Mouse (Mus musculus): ENCODE measurements at regions not wholly inside any gene's neighbourhood (a gene's known extent, or its start where the extent isn't known, plus 50 kb on each side); places are given as distances from the start of the nearest gene placed in this dataset.
A peak's percentile ranks its signal among the peaks of the same experiment; 100 is the strongest.

DNA sequence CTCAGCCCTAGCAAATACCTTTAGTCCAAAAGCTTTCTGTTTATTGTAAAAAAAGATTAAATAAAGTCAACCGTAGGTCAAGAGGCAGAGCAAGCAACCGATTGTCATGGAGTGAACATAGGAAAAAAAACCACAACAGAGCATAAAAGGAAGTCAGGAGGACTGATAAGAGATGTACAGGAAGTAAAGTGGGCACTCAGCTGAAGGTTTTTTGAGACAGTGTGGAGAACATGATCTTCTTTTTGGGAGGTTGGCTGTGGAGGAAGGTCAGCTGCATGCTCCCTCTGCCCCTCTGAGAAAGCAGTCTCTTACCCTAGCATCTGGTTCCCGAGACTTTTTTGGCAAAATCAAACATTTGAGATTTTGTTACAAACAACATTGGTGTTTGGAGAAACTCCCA, 832.1 kb downstream of the Slc4a3 start:
- Histone ChIP-seq H3K4me1 (replicated peaks) (0 out of 2 replicates have a peak, but pooled peaks cover under 1% of the 10 kb centered on the region), H3K4me3 (no peak overlapping the region), H3K27me3 (no peaks in the 10 kb centered on the region; the same call in 1 of the 2 replicates), H3K9me3 (replicated peaks) (no peaks in the 10 kb centered on the region), H3K27ac (no peak overlapping the region), H3K4me2 (no peak overlapping the region), H3K9ac (no peak overlapping the region), H3K36me3 (no peaks in the 10 kb centered on the region)
- 55% methylated on average over 3 of the region's 3 CpGs for WGBS
- ATAC-seq (replicated peaks; ENCODE audit: insufficient number of reproducible peaks, insufficient read depth, low FRiP score, low read depth), result no peak

DNA sequence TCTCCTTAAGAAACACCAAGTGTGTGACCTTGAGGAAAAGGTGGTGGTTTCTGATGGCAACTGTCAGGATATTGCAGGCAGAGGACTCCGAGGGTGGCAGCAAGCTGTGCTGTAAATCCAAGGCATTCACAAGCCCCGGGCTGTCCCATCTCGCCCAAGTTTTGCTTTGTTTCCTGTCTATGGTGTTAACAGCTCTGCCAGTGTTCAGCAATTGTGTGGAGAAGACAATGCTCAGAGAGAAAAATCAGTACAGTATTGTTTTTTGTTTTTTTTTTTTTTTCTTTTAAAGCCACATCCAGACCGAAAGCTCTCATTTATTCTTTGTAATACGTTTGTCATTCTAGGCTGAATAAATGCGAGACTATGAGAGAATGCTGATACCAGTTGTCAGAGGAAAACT, 846.5 kb downstream of the Slc4a3 start:
- no peak overlapping the region for H3K4me2 ChIP-seq
- no peak for ATAC-seq (replicated peaks; ENCODE audit: insufficient number of reproducible peaks, insufficient read depth, low FRiP score, low read depth)
- 0 out of 2 replicates have a peak, but pooled peaks cover 4% of the 10 kb centered on the region for H3K4me1 ChIP-seq (replicated peaks)
- H3K4me3 ChIP-seq, result no peak overlapping the region
- no peaks in the 10 kb centered on the region for H3K27me3 ChIP-seq
- no peaks in the 10 kb centered on the region for H3K9me3 ChIP-seq (replicated peaks)
- WGBS, result 59% methylated on average over 6 of the region's 6 CpGs
- H3K36me3 ChIP-seq, result no peaks in the 10 kb centered on the region
- no peak overlapping the region for H3K9ac ChIP-seq
- H3K27ac ChIP-seq, result no peak overlapping the region

DNA sequence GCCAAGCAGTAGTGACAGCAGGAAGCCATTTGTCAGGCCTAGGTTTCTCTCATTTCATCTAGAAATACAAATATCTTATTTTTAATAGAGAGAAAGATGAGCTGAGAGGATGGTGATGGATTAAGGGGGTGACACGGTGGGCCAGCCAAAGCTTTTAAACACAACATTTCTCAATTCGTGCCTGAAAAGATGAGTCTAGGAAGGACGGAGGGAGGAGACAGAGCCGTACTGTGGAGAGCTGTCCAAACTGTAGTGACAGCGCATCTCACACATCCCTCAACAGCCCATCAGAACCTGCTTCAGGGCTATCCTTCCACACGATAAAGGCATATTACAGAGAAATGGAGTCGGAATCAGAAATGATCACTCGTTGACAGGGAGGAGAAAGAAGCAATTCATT, 848.0 kb downstream of the Slc4a3 start:
- no peak for ATAC-seq (replicated peaks; ENCODE audit: insufficient number of reproducible peaks, insufficient read depth, low FRiP score, low read depth)
- 72% methylated on average over 8 of the region's 8 CpGs for WGBS
- no peaks in the 10 kb centered on the region for H3K9me3 ChIP-seq (replicated peaks)
- H3K9ac ChIP-seq, result no peak overlapping the region
- no peak overlapping the region for H3K4me3 ChIP-seq
- no peaks in the 10 kb centered on the region for H3K36me3 ChIP-seq
- H3K4me2 ChIP-seq, result no peak overlapping the region
- no peak overlapping the region for H3K27ac ChIP-seq
- H3K27me3 ChIP-seq, result no peaks in the 10 kb centered on the region
- H3K4me1 ChIP-seq (replicated peaks), result 0 out of 2 replicates have a peak, but pooled peaks cover 4% of the 10 kb centered on the region

DNA sequence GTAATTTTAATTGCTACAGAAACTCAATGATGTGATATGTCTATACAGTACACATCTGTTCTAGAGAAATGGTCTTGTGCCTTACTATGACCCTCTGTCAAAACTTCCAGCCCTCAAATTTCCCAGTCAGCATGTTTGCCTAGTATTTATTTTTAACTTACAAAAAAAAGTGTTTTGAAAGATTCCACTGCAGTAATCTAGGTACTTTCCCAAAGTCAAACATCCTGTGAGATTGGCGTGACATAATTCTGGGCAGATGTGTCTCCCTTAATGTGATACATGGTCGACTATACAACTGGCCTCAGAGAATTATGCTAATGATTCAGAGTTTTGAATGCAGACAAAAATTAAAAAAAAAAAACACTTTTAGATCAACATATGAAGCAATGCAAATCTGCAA, 856.8 kb downstream of the Slc4a3 start:
- H3K4me1 ChIP-seq (replicated peaks), result no peaks in the 10 kb centered on the region
- ATAC-seq (replicated peaks; ENCODE audit: insufficient number of reproducible peaks, insufficient read depth, low FRiP score, low read depth), result no peak
- WGBS, result 64% methylated on average over 2 of the region's 2 CpGs

DNA sequence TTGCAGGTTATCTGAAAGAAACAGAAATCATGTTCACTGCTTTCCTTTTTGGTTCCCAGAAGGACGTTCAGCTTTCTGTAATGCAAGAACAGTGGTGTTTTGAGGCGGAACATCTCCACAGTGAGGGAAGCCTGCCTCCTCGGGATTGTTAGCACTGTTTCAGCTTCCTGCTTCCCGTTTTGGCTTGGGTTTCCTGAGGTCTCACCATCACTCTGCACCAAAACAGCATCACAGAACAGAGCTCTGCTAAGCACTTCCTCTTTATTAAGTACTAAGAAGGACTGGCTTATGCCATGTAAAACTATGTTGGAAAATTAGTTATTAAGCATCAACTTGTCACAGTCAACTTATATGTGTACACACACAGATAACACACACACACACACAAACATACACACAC, 857.9 kb downstream of the Slc4a3 start:
- Histone ChIP-seq H3K4me1 (replicated peaks) (no peaks in the 10 kb centered on the region), H3K4me3 (no peak overlapping the region), H3K9me3 (replicated peaks) (no peaks in the 10 kb centered on the region), H3K9ac (no peak overlapping the region), H3K27ac (no peak overlapping the region), H3K36me3 (no peaks in the 10 kb centered on the region), H3K4me2 (no peak overlapping the region), H3K27me3 (no peaks in the 10 kb centered on the region)
- WGBS, result 41% methylated on average over 4 of the region's 4 CpGs
- ATAC-seq (replicated peaks; ENCODE audit: insufficient number of reproducible peaks, insufficient read depth, low FRiP score, low read depth), result no peak

More for the DNA sequence above, 856.8 kb downstream of the Slc4a3 start:
- Histone ChIP-seq H3K4me3 (no peak overlapping the region), H3K9me3 (replicated peaks) (no peaks in the 10 kb centered on the region), H3K4me2 (no peak overlapping the region), H3K9ac (no peak overlapping the region), H3K36me3 (no peaks in the 10 kb centered on the region), H3K27me3 (no peaks in the 10 kb centered on the region), H3K27ac (no peak overlapping the region)

DNA sequence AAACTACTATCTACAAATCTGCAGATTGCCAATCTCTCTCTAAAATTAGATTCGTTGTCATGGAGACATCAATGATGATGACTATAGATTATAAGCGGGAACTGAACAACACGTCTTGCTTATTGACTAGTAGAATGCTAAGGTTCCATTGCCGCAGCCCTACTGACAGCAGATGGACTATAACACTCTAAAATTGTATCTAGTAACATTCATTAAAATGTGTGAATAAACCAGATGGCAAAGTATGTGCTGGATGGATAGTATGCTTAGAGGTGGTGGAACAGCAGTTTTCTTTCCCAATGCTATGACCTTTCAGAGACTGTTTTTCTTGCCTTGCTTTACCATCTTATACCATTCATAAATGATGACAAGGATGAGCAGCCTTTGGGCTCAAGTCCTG, 864.7 kb downstream of the Slc4a3 start:
- ATAC-seq (replicated peaks; ENCODE audit: insufficient number of reproducible peaks, insufficient read depth, low FRiP score, low read depth), result no peak
- Histone ChIP-seq H3K27me3 (no peaks in the 10 kb centered on the region), H3K36me3 (no peaks in the 10 kb centered on the region), H3K9me3 (replicated peaks) (no peaks in the 10 kb centered on the region), H3K4me3 (no peak overlapping the region), H3K4me2 (no peak overlapping the region), H3K4me1 (replicated peaks) (no peaks in the 10 kb centered on the region), H3K27ac (no peak overlapping the region), H3K9ac (no peak overlapping the region)
- 89% methylated on average over 4 of the region's 4 CpGs for WGBS

DNA sequence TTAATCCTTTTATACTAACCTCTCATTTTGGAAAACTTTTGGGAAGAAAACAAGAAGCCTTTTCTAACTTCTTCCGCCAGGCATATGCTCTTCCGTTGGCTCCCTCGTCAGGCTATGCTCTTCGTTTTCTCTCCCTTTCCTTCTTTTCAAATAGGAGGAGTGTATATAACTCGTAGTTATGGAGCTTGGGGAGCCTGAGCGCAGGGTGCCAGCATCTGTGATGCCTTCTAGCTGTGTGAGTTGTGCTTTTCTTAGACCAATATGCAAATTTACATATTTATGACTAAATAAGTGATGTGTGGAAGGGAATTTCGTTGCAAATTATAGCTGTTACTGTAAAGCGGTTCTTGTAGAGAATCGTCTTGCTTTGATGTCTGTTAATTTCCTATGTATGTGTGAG, 874.5 kb downstream of the Slc4a3 start:
- Histone ChIP-seq H3K36me3 (no peaks in the 10 kb centered on the region), H3K9ac (no peak overlapping the region)
- WGBS, result 87% methylated on average over 9 of the region's 9 CpGs

DNA sequence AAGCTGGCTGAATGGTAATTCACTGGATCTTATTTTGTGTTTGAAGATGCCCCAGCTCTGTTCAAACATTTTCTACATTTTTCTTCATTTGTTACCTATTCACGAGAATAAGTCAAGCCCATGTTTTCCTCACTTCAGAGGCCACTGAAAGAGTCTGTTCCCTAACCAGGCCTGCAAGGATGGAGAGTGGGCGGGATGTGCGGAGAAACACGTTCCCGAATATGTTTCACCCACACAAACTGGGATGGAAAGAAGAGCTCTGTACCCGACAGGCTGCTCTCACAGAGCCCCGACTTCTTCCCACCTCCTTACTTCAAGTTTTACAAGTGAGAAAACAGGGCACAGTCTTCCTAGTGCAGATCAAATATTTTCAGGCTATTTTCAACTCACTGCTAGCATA, 881.4 kb downstream of the Slc4a3 start:
- no peak for ATAC-seq (replicated peaks; ENCODE audit: insufficient number of reproducible peaks, insufficient read depth, low FRiP score, low read depth)
- 79% methylated on average over 7 of the region's 7 CpGs for WGBS
- Histone ChIP-seq H3K9me3 (replicated peaks) (no peaks in the 10 kb centered on the region), H3K36me3 (no peaks in the 10 kb centered on the region), H3K4me2 (no peak overlapping the region), H3K4me1 (replicated peaks) (no peaks in the 10 kb centered on the region), H3K4me3 (no peak overlapping the region), H3K27ac (no peak overlapping the region), H3K9ac (no peak overlapping the region), H3K27me3 (no peaks in the 10 kb centered on the region)

More for the DNA sequence above, 874.5 kb downstream of the Slc4a3 start:
- H3K27me3 ChIP-seq, result no peaks in the 10 kb centered on the region
- no peaks in the 10 kb centered on the region for H3K9me3 ChIP-seq (replicated peaks)
- H3K4me1 ChIP-seq (replicated peaks), result no peaks in the 10 kb centered on the region
- no peak overlapping the region for H3K4me2 ChIP-seq
- no peak overlapping the region for H3K4me3 ChIP-seq
- no peak overlapping the region for H3K27ac ChIP-seq
- no peak for ATAC-seq (replicated peaks; ENCODE audit: insufficient number of reproducible peaks, insufficient read depth, low FRiP score, low read depth)

DNA sequence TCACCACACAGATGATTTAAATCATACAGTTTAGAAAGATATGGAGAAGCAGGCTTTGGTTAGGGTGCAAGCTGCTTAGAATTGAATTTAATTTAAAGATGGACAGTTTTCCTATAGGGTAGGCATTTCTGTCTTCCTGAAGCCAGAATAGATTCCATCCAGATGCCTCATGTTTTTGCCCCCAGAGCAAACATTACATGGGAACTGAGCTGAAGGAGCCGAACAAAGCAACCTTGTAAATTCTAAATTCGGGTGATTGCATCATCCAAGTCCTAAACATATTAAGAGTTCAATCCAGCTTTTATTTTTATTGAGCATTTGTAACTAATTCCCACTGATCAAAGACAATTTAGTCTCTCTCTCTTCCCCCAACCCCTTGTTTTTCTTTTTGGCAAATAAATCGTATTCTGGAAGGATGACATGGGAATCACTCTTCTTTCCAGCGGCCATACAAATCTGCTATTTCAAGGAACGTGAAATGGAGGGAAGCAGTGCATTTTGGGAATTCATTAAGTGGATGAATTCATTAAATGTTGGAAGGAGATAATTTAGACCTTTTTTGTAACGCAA, 884.1 kb downstream of the Slc4a3 start:
- Histone ChIP-seq H3K4me1 (replicated peaks) (no peaks in the 10 kb centered on the region), H3K36me3 (no peaks in the 10 kb centered on the region), H3K9me3 (replicated peaks) (no peaks in the 10 kb centered on the region), H3K27me3 (no peaks in the 10 kb centered on the region), H3K4me3 (no peak overlapping the region), H3K4me2 (no peak overlapping the region), H3K9ac (no peak overlapping the region), H3K27ac (no peak overlapping the region)
- ATAC-seq (replicated peaks; ENCODE audit: insufficient number of reproducible peaks, insufficient read depth, low FRiP score, low read depth), result no peak
- 88% methylated on average over 6 of the region's 6 CpGs for WGBS

DNA sequence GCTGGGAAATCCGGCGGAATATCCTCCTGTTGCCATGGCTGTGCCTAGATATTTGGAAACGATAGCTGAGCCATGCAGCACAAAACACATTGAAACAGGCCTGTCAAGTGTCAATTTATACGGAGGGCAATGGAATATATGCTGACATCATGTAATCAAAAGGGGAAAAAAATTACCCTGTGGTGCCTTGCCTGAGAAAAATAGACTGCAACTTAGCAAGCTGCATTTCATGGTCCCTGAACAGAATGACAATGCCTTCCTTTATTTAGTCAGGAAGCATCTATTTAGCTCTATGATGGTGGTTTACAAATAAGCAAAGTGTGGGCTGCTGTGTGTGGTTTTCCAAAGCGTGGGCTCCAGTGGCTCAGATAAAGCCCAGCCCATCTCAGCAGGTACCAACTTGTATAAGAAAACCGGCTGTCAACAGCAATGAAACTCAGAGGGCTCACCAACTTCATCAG, 887.4 kb downstream of the Slc4a3 start:
- ATAC-seq (replicated peaks; ENCODE audit: insufficient number of reproducible peaks, insufficient read depth, low FRiP score, low read depth), result no peak
- H3K4me3 ChIP-seq, result no peak overlapping the region

DNA sequence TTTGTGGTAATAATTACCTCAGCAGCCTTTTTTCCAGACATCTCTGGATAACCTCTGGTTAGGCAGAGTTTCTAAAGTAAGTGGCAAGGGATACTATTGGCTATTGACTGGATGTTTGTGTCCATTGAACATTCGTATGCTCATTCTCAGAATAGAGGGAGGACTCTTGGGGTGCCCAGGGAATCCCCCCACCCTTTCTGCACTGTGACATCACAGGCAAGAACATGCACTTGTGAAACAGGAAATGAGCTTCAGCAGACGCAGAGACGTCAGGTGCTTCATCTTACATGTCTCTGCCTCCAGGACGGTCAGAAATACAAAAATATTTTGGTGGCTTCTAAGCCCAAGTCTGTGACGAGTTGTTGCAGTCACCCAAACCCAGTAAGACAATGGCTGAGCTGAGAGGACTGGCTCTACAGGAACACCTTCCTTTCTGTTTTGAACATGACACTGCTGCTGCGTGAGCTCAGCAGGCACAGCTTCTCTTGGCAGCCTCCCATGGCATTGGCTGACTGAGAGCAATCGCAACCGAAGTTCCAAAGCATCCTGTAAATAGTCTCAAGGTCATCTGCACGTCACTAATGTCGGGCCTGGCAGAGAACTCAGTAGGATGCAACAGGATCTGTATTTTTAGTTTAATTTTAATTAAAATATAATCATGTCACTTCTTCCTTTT, 904.6 kb downstream of the Slc4a3 start:
- 0 out of 2 replicates have a peak, but pooled peaks have one; percentile 47 for ATAC-seq (replicated peaks; ENCODE audit: insufficient number of reproducible peaks, insufficient read depth, low FRiP score, low read depth)
- H3K4me2 ChIP-seq, result peak overlapping the region; percentile 43
- H3K9ac ChIP-seq, result no peak overlapping the region

More for the DNA sequence above, 887.4 kb downstream of the Slc4a3 start:
- H3K4me1 ChIP-seq (replicated peaks), result no peaks in the 10 kb centered on the region
- no peak overlapping the region for H3K9ac ChIP-seq
- no peaks in the 10 kb centered on the region for H3K36me3 ChIP-seq
- no peaks in the 10 kb centered on the region for H3K9me3 ChIP-seq (replicated peaks)
- no peak overlapping the region for H3K4me2 ChIP-seq
- H3K27ac ChIP-seq, result no peak overlapping the region
- no peaks in the 10 kb centered on the region for H3K27me3 ChIP-seq
- WGBS, result 55% methylated on average over 6 of the region's 6 CpGs

More for the DNA sequence above, 904.6 kb downstream of the Slc4a3 start:
- Histone ChIP-seq H3K27ac (peak overlapping the region; percentile 46), H3K4me3 (no peak overlapping the region), H3K36me3 (no peaks in the 10 kb centered on the region), H3K9me3 (replicated peaks) (no peaks in the 10 kb centered on the region), H3K27me3 (no peaks in the 10 kb centered on the region), H3K4me1 (replicated peaks) (no peaks in the 10 kb centered on the region; the same call in 1 of the 2 replicates)
- WGBS, result 40% methylated on average over 10 of the region's 10 CpGs
